Mouse (Mus musculus): Measurements from ENCODE around the gene Znrf1.

The Znrf1 gene

GRCm38 (mm10) chr8:111626528-111626820 lies 90.6 kb downstream of the Znrf1 start:
- POLR2A ChIA-PET = interaction anchor here (0.5 to 3.5 kb wide), 21 partner anchors 9 to 327 kb away, joined by 3 to 18 read pairs (median 4); partner anchors contain the start of genes Zfp1 (in 3 of the 4), Mlkl (in 1 of the 4), Rfwd3 (in 1 of the 4) and Znrf1 (in 1 of the 4)
- CTCF ChIA-PET = interaction anchor here (0.6 to 2.6 kb wide), 33 partner anchors 9 to 438 kb away, joined by 3 to 11 read pairs (median 4); partner anchors contain the start of genes Zfp1 (in 3 of the 4), Znrf1 (in 3 of the 4), Fa2h (in 1 of the 4) and Wdr59 (in 1 of the 4)

- ChIA-PET POLR2A (interaction anchor here (0.6 to 3.5 kb wide), 20 partner anchors 9 to 327 kb away, joined by 3 to 18 read pairs (median 4); partner anchors contain the start of genes Zfp1 (in 3 of the 4), Znrf1 (in 2 of the 4) and Rfwd3 (in 1 of the 4)), CTCF (interaction anchor here (0.7 to 2.6 kb wide), 21 partner anchors 8 to 234 kb away, joined by 3 to 11 read pairs (median 4); partner anchors contain the start of genes Zfp1 (in 3 of the 4), Znrf1 (in 3 of the 4), Fa2h (in 1 of the 4) and Wdr59 (in 1 of the 4))
These were observed 91.0 kb downstream of the Znrf1 start for GRCm38 (mm10) chr8:111626933-111627332.

- CTCF ChIA-PET = interaction anchor here in 2 of 4 experiments (2.0 to 2.6 kb wide), 2 partner anchors 15 to 92 kb away, joined by 8 to 11 read pairs; partner anchors contain the start of genes Zfp1 (in 1 of the 2) and Znrf1 (in 1 of the 2)
- POLR2A ChIA-PET = interaction anchor here in 3 of 4 experiments (0.5 to 2.6 kb wide), 11 partner anchors 12 to 328 kb away, joined by 3 to 12 read pairs (median 4); partner anchors contain the start of genes Zfp1 (in 2 of the 3), Rfwd3 (in 1 of the 3), Wdr59 (in 1 of the 3) and Znrf1 (in 1 of the 3)
These were observed 92.0 kb downstream of the Znrf1 start for GRCm38 (mm10) chr8:111627923-111628322.

DNA sequence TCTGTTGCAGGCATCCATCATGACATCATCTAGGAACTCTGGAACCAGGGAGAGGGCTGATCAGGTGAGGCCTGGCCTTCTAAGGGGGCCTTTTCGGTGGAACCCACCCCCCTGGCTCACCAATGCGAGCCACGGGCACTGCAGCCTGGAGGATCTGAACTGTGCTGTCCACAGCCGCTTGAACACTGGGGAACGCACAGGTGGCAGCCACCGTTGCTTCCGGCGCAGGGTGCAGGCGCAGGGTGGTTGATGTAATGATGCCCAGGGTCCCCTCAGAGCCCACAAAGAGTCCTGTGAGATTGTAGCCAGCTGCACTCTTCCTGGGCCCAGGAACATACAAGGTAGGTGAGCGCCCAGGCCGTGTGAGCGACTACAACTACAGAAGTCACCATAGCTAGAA lies 92.5 kb downstream of the Znrf1 start:
- CTCF ChIA-PET = interaction anchor here in 1 of 4 experiments (2.6 kb wide), 1 partner anchor 93 kb away, joined by 11 read pairs; the partner anchor contains the start of gene Znrf1
- POLR2A ChIA-PET = interaction anchor here in 3 of 4 experiments (0.5 to 2.6 kb wide), 8 partner anchors 14 to 328 kb away, joined by 3 to 12 read pairs (median 4); partner anchors contain the start of genes Rfwd3 (in 1 of the 3), Wdr59 (in 1 of the 3), Zfp1 (in 1 of the 3) and Znrf1 (in 1 of the 3)

DNA sequence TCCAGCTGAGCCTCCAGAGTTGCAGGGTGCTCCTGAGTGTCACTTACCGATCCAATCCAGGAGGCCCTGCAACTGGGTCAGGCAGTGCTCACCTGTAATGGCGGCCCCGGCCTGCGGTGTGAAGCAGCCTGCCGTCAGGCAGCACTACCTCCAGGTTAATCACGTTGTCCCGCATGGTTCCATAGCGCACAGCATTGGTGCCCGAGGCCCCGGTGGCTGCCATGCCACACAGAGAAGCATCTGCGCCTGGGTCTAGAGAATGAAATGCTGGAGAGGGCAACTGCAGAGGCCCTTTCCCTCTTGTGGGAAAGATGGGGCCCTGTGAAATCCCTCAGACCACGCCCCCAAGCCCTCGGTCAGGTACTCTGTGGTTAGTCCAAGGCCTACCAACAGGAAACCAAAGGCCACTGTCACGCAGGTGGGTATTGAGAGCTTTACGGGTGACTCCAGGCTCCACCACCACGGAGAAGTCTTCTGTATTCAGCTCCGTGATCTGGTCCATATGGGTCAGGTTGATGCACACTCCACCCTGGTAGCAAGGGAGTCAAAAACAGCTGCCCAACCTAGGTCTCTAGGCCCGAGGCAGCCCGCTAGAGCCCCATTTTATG lies 93.1 kb downstream of the Znrf1 start:
- CTCF ChIA-PET = interaction anchor here in 1 of 4 experiments (0.6 to 0.8 kb wide), 2 partner anchors 15 to 93 kb away, joined by 3 read pairs; partner anchors contain the start of gene Znrf1
- POLR2A ChIA-PET = interaction anchor here in 3 of 4 experiments (0.5 to 2.6 kb wide), 14 partner anchors 14 to 1482 kb away, joined by 3 to 12 read pairs (median 4); partner anchors contain the start of genes Zfp1 (in 3 of the 3), Gabarapl2 (in 1 of the 3), Wdr59 (in 1 of the 3) and Znrf1 (in 1 of the 3)

- POLR2A ChIA-PET = interaction anchor here in 3 of 4 experiments (0.7 to 2.6 kb wide), 6 partner anchors 9 to 19 kb away, joined by 4 to 12 read pairs (median 6); partner anchors contain the start of gene Zfp1 (in 2 of the 3)
- CTCF ChIA-PET = no interaction called here
These were observed 94.2 kb downstream of the Znrf1 start, which contains the start of gene Ldhd for GRCm38 (mm10) chr8:111630105-111630521. Gene Ldhd (minus strand): TSS chr8:111630374.

DNA sequence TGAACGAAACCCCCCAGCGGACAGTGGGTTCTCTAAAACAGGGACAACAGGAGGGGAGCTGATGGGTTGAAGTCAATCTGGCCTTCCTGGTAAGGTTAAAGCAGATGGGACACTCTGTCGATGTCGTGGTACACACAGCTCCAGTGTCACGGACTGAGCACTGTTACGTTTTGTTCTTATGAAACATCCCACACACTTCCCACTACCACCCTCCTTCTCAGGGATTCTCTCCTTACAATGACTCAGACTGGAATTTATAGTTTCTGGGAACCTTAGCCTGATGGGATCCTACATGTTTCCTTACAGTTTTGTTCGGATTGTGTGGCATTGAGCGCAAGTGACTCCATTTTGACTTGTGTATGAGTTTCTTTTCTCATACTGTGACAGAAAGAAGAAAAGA lies 95.7 kb downstream of the Znrf1 start:
- ChIA-PET POLR2A (interaction anchor here in 2 of 4 experiments (1.0 to 2.1 kb wide), 4 partner anchors 8 to 39 kb away, joined by 3 to 6 read pairs (median 4); partner anchors contain the start of gene Zfp1 (in 2 of the 2)), CTCF (no interaction called here)

- POLR2A ChIA-PET = interaction anchor here in 1 of 4 experiments (1.1 kb wide), 1 partner anchor 40 kb away, joined by 3 read pairs; no protein-coding TSS in a partner anchor
These were observed 97.1 kb downstream of the Znrf1 start for GRCm38 (mm10) chr8:111632976-111633375.

GRCm38 (mm10) chr8:111638086-111638485 lies 102.2 kb downstream of the Znrf1 start:
- POLR2A ChIA-PET = interaction anchor here in 1 of 4 experiments (1.0 to 2.2 kb wide), 2 partner anchors 7 to 11 kb away, joined by 4 to 6 read pairs; partner anchors contain the start of gene Ldhd
- CTCF ChIA-PET = no interaction called here

More at GRCm38 (mm10) chr8:111632976-111633375, 97.1 kb downstream of the Znrf1 start:
- CTCF ChIA-PET = no interaction called here

GRCm38 (mm10) chr8:111641064-111641463 lies 105.2 kb downstream of the Znrf1 start:
- POLR2A ChIA-PET = interaction anchor here in 1 of 4 experiments (0.6 kb wide), 1 partner anchor 244 kb away, joined by 4 read pairs; no protein-coding TSS in a partner anchor

GRCm38 (mm10) chr8:111642496-111642895 lies 106.6 kb downstream of the Znrf1 start:
- ChIA-PET POLR2A (interaction anchor here (0.6 to 2.5 kb wide), 27 partner anchors 9 to 371 kb away, joined by 3 to 18 read pairs (median 4); partner anchors contain the start of genes Ldhd (in 2 of the 4) and Znrf1 (in 1 of the 4)), CTCF (interaction anchor here in 3 of 4 experiments (0.6 to 1.8 kb wide), 6 partner anchors 16 to 132 kb away, joined by 3 to 8 read pairs (median 4); no protein-coding TSS in a partner anchor)

More at GRCm38 (mm10) chr8:111641064-111641463, 105.2 kb downstream of the Znrf1 start:
- CTCF ChIA-PET = interaction anchor here in 1 of 4 experiments (0.7 kb wide), 1 partner anchor 10 kb away, joined by 3 read pairs; no protein-coding TSS in a partner anchor

DNA sequence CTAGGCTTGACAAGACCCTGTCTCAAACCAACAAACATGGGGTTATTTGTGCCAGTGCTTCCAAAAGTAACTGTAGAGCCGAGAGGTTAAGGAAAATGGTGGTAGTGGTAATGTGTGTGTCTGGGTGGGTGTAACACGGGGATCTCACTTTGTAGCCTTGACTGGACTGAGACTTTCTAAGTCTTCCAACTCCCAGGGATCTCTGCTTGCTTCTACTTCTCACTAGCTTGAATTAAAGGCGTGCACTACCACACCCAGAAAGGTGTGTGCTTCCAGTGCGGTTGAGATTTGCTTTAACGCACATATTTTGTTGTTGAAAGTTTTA lies 107.0 kb downstream of the Znrf1 start:
- ChIA-PET POLR2A (interaction anchor here (0.5 to 2.5 kb wide), 41 partner anchors 8 to 673 kb away, joined by 3 to 18 read pairs (median 4); partner anchors contain the start of genes Ldhd (in 2 of the 4), Cfdp1 (in 1 of the 4) and Znrf1 (in 1 of the 4)), CTCF (interaction anchor here in 3 of 4 experiments (0.6 to 1.8 kb wide), 8 partner anchors 16 to 132 kb away, joined by 3 to 8 read pairs (median 4); no protein-coding TSS in a partner anchor)

GRCm38 (mm10) chr8:111643264-111644141 lies 107.6 kb downstream of the Znrf1 start, which contains the start of gene Zfp1:
Gene Zfp1 (plus strand): TSS chr8:111643401.
- ChIA-PET CTCF (interaction anchor here (0.5 to 1.8 kb wide), 12 partner anchors 14 to 133 kb away, joined by 3 to 8 read pairs (median 4); partner anchors contain the start of gene Znrf1 (in 1 of the 4)), POLR2A (interaction anchor here (0.5 to 2.5 kb wide), 51 partner anchors 8 to 1852 kb away, joined by 3 to 18 read pairs (median 4); partner anchors contain the start of genes Ldhd (in 2 of the 4), Znrf1 (in 2 of the 4) and Cfdp1 (in 1 of the 4))

DNA sequence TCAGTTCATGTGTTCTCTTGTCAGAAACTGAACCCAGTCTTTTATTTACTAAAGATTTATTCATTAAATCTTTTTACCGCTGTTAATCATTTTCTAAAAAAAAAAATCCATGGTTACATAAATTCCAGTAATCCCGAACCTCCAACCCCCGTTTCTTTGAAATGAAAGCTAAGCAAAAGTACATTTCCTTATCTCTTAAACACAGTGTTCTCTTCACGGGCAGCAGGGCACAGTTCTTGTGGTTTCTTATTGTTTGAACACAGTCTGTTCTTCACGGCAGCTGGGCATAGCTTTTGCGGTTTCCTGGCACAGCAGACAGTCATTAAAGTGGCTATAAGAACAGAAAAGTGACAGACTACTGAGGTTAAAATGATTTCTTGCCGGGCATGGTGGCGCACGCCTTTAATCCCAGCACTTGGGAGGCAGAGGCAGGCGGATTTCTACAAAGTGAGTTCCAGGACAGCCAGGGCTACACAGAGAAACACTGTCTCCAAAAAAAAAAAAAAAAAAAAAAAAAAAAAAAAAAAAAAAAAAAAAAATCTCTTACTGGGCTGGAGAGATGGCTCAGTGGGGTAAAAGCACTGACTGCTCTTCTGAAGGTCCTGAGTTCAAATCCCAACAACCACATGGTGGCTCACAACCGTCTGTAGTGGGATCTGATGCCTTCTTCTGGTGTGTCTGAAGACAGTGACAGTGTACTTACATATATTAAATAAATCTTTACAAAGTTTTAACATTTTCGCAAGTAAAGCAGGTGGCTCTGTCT lies 108.6 kb downstream of the Znrf1 start:
- ChIA-PET POLR2A (interaction anchor here in 2 of 4 experiments (0.5 to 2.5 kb wide), 13 partner anchors 10 to 177 kb away, joined by 3 to 18 read pairs (median 4); partner anchors contain the start of gene Znrf1 (in 2 of the 2)), CTCF (interaction anchor here (0.6 to 1.4 kb wide), 5 partner anchors 15 to 282 kb away, joined by 3 to 5 read pairs (median 4); partner anchors contain the start of gene Znrf1 (in 1 of the 4))

DNA sequence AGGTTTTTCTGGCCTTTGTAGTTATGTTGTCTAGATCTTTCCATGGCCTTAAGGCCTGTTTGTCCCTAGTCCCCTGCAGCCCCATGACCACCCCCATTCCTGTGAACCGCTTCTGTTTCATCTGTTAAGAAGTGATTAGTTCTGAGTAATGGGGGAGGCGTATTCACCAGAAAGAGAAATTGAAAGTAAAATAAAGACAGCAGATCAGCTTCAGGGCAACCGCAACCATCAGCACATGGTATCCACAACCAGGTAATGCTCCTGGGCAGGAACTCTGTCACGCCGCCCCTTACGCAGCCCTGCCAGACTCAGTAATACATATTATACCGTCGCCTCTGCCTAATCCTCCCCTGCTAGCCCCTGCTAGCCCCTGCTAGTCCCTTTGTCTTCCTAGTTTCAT lies 109.8 kb downstream of the Znrf1 start:
- ChIA-PET CTCF (no interaction called here), POLR2A (no interaction called here)

GRCm38 (mm10) chr8:111648834-111649233 lies 112.9 kb downstream of the Znrf1 start:
- ChIA-PET CTCF (interaction anchor here (0.5 to 1.5 kb wide), 9 partner anchors 23 to 382 kb away, joined by 3 to 9 read pairs (median 3); no protein-coding TSS in a partner anchor), POLR2A (interaction anchor here (0.5 to 3.2 kb wide), 34 partner anchors 8 to 1726 kb away, joined by 3 to 18 read pairs (median 4); partner anchors contain the start of genes Ldhd (in 2 of the 4) and Gabarapl2 (in 1 of the 4))

All from embryonic stem cell, embryonic (primary cell).